Comparison of ENCODE assay signal across 7 mouse cellular contexts in the genomic region with DNA sequence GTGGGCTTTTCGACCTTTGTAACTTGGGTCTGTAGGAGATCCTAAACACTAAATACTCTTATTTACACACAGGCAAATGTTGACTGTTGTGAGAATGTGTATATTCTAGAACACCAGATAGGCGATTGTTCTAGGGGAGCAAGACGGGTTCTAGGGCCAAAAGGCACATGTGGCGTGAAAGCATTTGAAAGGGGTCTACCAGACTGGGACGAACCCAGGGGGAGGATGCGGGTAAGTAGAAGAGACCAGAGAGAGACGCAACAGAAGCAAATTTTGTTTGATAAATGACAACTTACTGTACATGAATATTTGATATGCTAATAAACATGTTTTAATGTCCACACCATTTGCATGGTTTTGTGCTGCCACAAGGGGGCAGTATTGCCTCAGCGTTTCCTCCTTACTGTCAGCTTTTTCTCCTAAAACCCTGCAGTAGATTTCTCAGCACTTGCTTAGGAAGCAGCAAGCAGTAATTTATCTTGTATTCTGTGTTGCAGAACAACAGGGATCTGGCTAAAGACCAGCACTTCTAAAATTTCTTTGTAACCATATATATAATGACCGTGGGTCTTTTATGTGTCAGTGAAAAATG.
DNase-seq lines count a peak whose midpoint lies in the region; ATAC-seq lines count a peak whose summit lies in the region.

No protein-coding gene starts in this region.

- H3K27me3 ChIP-seq in midbrain, embryonic 12.5 days: no peaks in the 10 kb centered on the region
- H3K27me3 ChIP-seq in splenic B cell, adult 2 months (ENCODE audit: control insufficient read depth, insufficient read depth, low read length, poor library complexity, severe bottlenecking): no peaks in the 10 kb centered on the region; the same call in 1 of the 2 replicates

- H3K4me1 ChIP-seq in midbrain, embryonic 12.5 days: 0 out of 2 replicates have a peak, but pooled peaks cover 6% of the 10 kb centered on the region

- H3K4me2 ChIP-seq in midbrain, embryonic 12.5 days (replicated peaks): no peak overlapping the region

- H3K9me3 ChIP-seq in midbrain, embryonic 12.5 days: no peaks in the 10 kb centered on the region

- no peaks in the 10 kb centered on the region for H3K36me3 ChIP-seq in midbrain, embryonic 12.5 days
- H3K36me3 ChIP-seq in splenic B cell, adult 2 months (ENCODE audit: control insufficient read depth, insufficient read depth, low read length, poor library complexity, severe bottlenecking): no peaks in the 10 kb centered on the region

- WGBS in midbrain, embryonic 12.5 days: 60% methylated on average over 9 of the region's 9 CpGs

- H3K4me3 ChIP-seq in midbrain, embryonic 12.5 days: no peak overlapping the region

- intact Hi-C loops in left cerebral cortex, postnatal 10 days (cut with DNase I): loop anchor here (2.0 to 5.0 kb wide), 2 partner anchors 974 to 1161 kb away; a partner anchor contains a TSS

- peak; percentile 33 for DNase-seq in R1 (ENCODE audit: low read depth, low spot score)
- peak; percentile 42 for DNase-seq in cerebellum, adult 11-12 months
- DNase-seq in forelimb bud, embryonic 11.5 days (ENCODE audit: low read depth, low spot score): peak; percentile 79
- DNase-seq in hindlimb bud, embryonic 11.5 days (ENCODE audit: extremely low spot score, low read depth, low spot score): peak; percentile 67
- DNase-seq in left cerebral cortex, postnatal 10 days (ENCODE audit: extremely low spot score in 1 of 2, low spot score in 2 of 2): peak; percentile 62 to 69
- DNase-seq in splenic B cell, adult 2 months (ENCODE audit: low read depth, low spot score): peak; percentile 65

- ATAC-seq in midbrain, embryonic 12.5 days (ENCODE audit: low FRiP score, low read depth): peak; percentile 23; the same call in 1 of the 2 replicates

- H3K9ac ChIP-seq in midbrain, embryonic 12.5 days (replicated peaks): no peak overlapping the region

- no peak overlapping the region for H3K27ac ChIP-seq in midbrain, embryonic 12.5 days (replicated peaks)
